Mouse (Mus musculus): ENCODE data around the gene Habp4. TPM values are rescaled to one million over a fixed set of nuclear protein-coding genes. Genes with fewer than 3 reads are reported as not detected.

Gene Habp4
- polyA plus RNA-seq, 1 experiment from 2014 or later: 37.2 TPM

- Histone ChIP-seq H3K9me3 (no peaks in the 10 kb centered on the region), H3K4me2 (replicated peaks) (peak within 1 kb of the TSS; percentile 86), H3K4me3 (peak within 1 kb of the TSS; percentile 89), H3K27me3 (no peaks in the 10 kb centered on the region), H3K36me3 (no peaks in the 10 kb centered on the region), H3K27ac (peak within 1 kb of the TSS; percentile 89), H3K4me1 (peaks cover 10% of the 10 kb centered on the region), H3K9ac (peak within 1 kb of the TSS; percentile 79)
- peak; percentile 95 for ATAC-seq (ENCODE audit: insufficient number of reproducible peaks, insufficient read depth, low FRiP score, low TSS enrichment)
- under 1% methylated on average over 55 of the region's 56 CpGs for WGBS
Measured at GRCm38 (mm10) chr13:64153083-64153682, 8.4 kb upstream of the Habp4 start, which contains the start of gene Zfp367. TSS of gene Zfp367 (minus strand) at chr13:64153202.

DNA sequence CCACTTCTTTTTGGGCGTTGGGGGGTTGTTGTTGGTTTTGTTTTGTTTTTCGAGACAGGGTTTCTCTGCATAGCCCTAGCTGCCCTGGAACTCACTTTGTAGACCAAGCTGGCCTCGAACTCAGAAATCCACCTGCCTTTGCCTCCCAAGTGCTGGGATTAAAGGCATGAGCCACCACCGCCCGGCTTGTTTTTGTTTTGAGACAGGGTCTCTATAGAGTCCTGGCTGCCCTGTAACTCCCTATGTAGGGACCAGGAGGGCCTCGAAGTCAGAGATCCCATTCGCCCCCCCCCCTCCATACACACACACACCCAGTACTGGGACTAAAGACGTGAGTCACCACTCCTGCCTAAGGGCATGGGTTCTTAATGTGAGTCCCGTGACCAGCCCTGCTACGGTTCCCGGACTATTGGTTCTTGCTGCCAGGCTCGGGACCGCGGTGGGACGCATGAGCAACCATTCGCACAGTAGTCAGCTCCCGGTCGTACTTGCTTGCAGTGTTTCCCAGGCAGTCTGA lies 7.8 kb upstream of the Habp4 start:
- H3K4me2 ChIP-seq (replicated peaks): peak overlapping the region; percentile 86
- H3K4me3 ChIP-seq: peak overlapping the region; percentile 89
- WGBS: 2% methylated on average over 18 of the region's 18 CpGs
- H3K9ac ChIP-seq: peak overlapping the region; percentile 39
- H3K9me3 ChIP-seq: no peaks in the 10 kb centered on the region
- H3K36me3 ChIP-seq: no peaks in the 10 kb centered on the region
- peak overlapping the region; percentile 36 for H3K27ac ChIP-seq
- peaks cover 10% of the 10 kb centered on the region for H3K4me1 ChIP-seq
- no peaks in the 10 kb centered on the region for H3K27me3 ChIP-seq
- peak; percentile 17 for ATAC-seq (ENCODE audit: insufficient number of reproducible peaks, insufficient read depth, low FRiP score, low TSS enrichment)

GRCm38 (mm10) chr13:64154651-64155050 lies 7.0 kb upstream of the Habp4 start:
- no peak overlapping the region for H3K4me2 ChIP-seq (replicated peaks)
- H3K27ac ChIP-seq: no peak overlapping the region
- no peak overlapping the region for H3K4me3 ChIP-seq
- H3K27me3 ChIP-seq: no peaks in the 10 kb centered on the region
- 51% methylated on average over 2 of the region's 2 CpGs for WGBS
- H3K36me3 ChIP-seq: no peaks in the 10 kb centered on the region
- no peaks in the 10 kb centered on the region for H3K9me3 ChIP-seq
- no peak for ATAC-seq (ENCODE audit: insufficient number of reproducible peaks, insufficient read depth, low FRiP score, low TSS enrichment)
- H3K9ac ChIP-seq: no peak overlapping the region
- H3K4me1 ChIP-seq: peaks cover 10% of the 10 kb centered on the region

DNA sequence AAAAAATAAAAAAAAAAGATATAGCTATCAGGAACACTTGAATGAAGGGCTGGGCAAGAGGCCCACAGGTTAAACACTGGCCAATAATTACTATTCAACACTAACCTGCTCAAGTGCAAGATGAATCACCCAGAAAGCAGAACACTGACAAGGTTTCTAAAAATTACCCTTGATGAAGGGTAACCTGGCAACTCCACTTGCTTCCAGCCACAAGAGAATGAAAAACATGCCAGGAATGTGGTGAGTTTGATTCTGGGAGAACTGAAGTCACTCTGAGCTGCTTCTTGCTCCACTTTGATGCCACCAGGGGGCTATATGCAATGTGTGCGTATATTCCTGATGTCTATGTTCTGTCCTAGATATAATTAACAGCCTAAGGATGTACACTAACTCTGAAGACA lies 6.5 kb upstream of the Habp4 start:
- no peak overlapping the region for H3K4me3 ChIP-seq
- no peaks in the 10 kb centered on the region for H3K36me3 ChIP-seq
- no peak overlapping the region for H3K9ac ChIP-seq
- no peak overlapping the region for H3K4me2 ChIP-seq (replicated peaks)
- H3K27me3 ChIP-seq: no peaks in the 10 kb centered on the region
- H3K27ac ChIP-seq: no peak overlapping the region
- peaks cover 10% of the 10 kb centered on the region for H3K4me1 ChIP-seq
- 18% methylated on average over 1 of the region's 1 CpGs for WGBS
- no peak for ATAC-seq (ENCODE audit: insufficient number of reproducible peaks, insufficient read depth, low FRiP score, low TSS enrichment)
- H3K9me3 ChIP-seq: no peaks in the 10 kb centered on the region

DNA sequence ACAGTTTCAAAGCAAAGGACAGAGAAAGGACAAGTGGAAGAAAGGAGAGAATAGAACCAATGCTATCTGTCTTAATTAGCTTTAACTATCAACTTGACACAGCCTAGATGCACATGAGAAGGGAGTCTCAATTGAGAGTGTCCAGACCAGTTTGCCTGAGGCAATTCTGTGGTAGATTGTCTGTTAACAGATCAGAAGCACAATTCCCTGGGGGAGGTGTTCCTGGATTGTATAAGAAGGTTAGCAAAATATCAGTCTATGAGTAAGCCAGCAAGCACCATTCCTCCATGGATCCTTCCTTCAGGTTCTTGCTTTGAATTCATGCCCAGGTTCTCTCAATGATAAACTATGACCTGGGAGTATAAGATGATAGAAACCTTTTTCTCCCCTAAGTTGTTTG lies 4.7 kb upstream of the Habp4 start:
- Histone ChIP-seq H3K27me3 (no peaks in the 10 kb centered on the region), H3K4me3 (no peak overlapping the region), H3K9ac (no peak overlapping the region), H3K27ac (no peak overlapping the region), H3K36me3 (no peaks in the 10 kb centered on the region), H3K9me3 (no peaks in the 10 kb centered on the region), H3K4me1 (no peaks in the 10 kb centered on the region; the same call in 1 of the 2 replicates), H3K4me2 (replicated peaks) (no peak overlapping the region)
- no peak for ATAC-seq (ENCODE audit: insufficient number of reproducible peaks, insufficient read depth, low FRiP score, low TSS enrichment)

DNA sequence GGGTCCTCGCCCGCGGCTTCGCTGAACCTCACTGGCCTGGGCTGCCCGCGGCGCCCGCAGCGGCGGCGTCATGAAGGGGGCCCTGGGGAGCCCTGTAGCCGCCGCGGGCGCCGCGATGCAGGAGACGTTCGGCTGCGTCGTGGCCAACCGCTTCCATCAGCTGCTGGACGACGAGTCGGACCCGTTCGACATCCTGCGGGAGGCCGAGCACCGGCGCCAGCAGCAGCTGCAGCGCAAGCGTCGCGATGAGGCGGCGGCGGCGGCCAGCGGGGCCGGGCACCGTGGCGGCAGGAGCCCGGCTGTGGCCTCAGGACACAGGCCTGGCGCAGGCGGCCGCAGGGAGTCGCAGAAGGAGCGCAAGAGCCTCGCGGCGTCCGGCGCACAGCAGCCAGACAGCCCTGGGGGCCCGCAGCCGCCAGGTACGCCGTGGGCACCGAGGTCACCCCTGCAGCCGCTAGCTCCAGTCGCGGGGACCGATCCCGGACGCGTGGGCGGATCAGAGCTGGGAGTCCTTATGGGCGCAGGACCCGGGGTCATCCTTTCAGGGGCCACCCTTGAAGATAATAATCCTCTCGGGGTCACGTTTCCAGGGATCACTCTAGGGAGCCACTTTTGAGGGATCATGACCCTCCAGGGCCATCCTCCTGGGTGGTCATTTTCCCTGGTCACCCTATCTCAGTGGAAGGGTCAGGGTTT lies 440 bp downstream of the Habp4 start:
- Histone ChIP-seq H3K9me3 (peaks cover 6% of the 10 kb centered on the region), H3K27me3 (no peaks in the 10 kb centered on the region), H3K4me1 (peaks cover 7% of the 10 kb centered on the region), H3K4me2 (replicated peaks) (peak overlapping the region; percentile 97), H3K36me3 (peaks cover 5% of the 10 kb centered on the region; the same call in 1 of the 2 replicates), H3K27ac (peak overlapping the region; percentile 72), H3K4me3 (peak overlapping the region; percentile 76), H3K9ac (peak overlapping the region; percentile 86)
- ATAC-seq (ENCODE audit: insufficient number of reproducible peaks, insufficient read depth, low FRiP score, low TSS enrichment): peak; percentile 42; the same call in 1 of the 2 replicates
- under 1% methylated on average over 71 of the region's 71 CpGs for WGBS

GRCm38 (mm10) chr13:64162626-64163025 lies 1.0 kb downstream of the Habp4 start:
- Histone ChIP-seq H3K36me3 (peaks cover 9% of the 10 kb centered on the region; the same call in 1 of the 2 replicates), H3K9ac (peak overlapping the region; percentile 86), H3K27ac (no peak overlapping the region), H3K4me2 (replicated peaks) (peak overlapping the region; percentile 97), H3K4me1 (peaks cover 7% of the 10 kb centered on the region), H3K27me3 (no peaks in the 10 kb centered on the region), H3K4me3 (peak overlapping the region; percentile 76), H3K9me3 (peaks cover 11% of the 10 kb centered on the region)
- WGBS: 0% methylated on average over 14 of the region's 14 CpGs
- no peak for ATAC-seq (ENCODE audit: insufficient number of reproducible peaks, insufficient read depth, low FRiP score, low TSS enrichment)

GRCm38 (mm10) chr13:64163147-64163715 lies 1.6 kb downstream of the Habp4 start:
- no peak overlapping the region for H3K27ac ChIP-seq
- peaks cover 7% of the 10 kb centered on the region for H3K4me1 ChIP-seq
- peaks cover 10% of the 10 kb centered on the region; the same call in 1 of the 2 replicates for H3K36me3 ChIP-seq
- no peak for ATAC-seq (ENCODE audit: insufficient number of reproducible peaks, insufficient read depth, low FRiP score, low TSS enrichment)
- H3K9me3 ChIP-seq: peaks cover 13% of the 10 kb centered on the region
- 26% methylated on average over 13 of the region's 13 CpGs for WGBS
- H3K4me2 ChIP-seq (replicated peaks): peak overlapping the region; percentile 97
- peak overlapping the region; percentile 86; the same call in 1 of the 2 replicates for H3K9ac ChIP-seq
- H3K4me3 ChIP-seq: peak overlapping the region; percentile 76
- H3K27me3 ChIP-seq: no peaks in the 10 kb centered on the region

GRCm38 (mm10) chr13:64169746-64170145 lies 8.1 kb downstream of the Habp4 start:
- no peak overlapping the region for H3K4me3 ChIP-seq
- WGBS: 97% methylated on average over 25 of the region's 25 CpGs
- H3K9ac ChIP-seq: no peak overlapping the region
- H3K27me3 ChIP-seq: no peaks in the 10 kb centered on the region
- H3K36me3 ChIP-seq: peaks cover 67% of the 10 kb centered on the region
- H3K4me2 ChIP-seq (replicated peaks): no peak overlapping the region
- peaks cover 63% of the 10 kb centered on the region for H3K9me3 ChIP-seq
- no peak overlapping the region for H3K27ac ChIP-seq
- ATAC-seq (ENCODE audit: insufficient number of reproducible peaks, insufficient read depth, low FRiP score, low TSS enrichment): no peak
- no peaks in the 10 kb centered on the region for H3K4me1 ChIP-seq

GRCm38 (mm10) chr13:64178000-64178399 lies 16.4 kb downstream of the Habp4 start:
- Histone ChIP-seq H3K4me2 (replicated peaks) (no peak overlapping the region), H3K27me3 (no peaks in the 10 kb centered on the region), H3K9me3 (peaks cover 3% of the 10 kb centered on the region; the same call in 1 of the 2 replicates), H3K4me3 (no peak overlapping the region), H3K4me1 (no peaks in the 10 kb centered on the region), H3K36me3 (peaks cover 39% of the 10 kb centered on the region), H3K9ac (no peak overlapping the region), H3K27ac (no peak overlapping the region)
- WGBS: 68% methylated on average over 7 of the region's 7 CpGs
- no peak for ATAC-seq (ENCODE audit: insufficient number of reproducible peaks, insufficient read depth, low FRiP score, low TSS enrichment)

- Histone ChIP-seq H3K27ac (no peak overlapping the region), H3K4me1 (no peaks in the 10 kb centered on the region), H3K27me3 (no peaks in the 10 kb centered on the region), H3K4me3 (no peak overlapping the region), H3K36me3 (peaks cover 32% of the 10 kb centered on the region), H3K9ac (no peak overlapping the region), H3K4me2 (replicated peaks) (no peak overlapping the region), H3K9me3 (no peaks in the 10 kb centered on the region)
- ATAC-seq (ENCODE audit: insufficient number of reproducible peaks, insufficient read depth, low FRiP score, low TSS enrichment): no peak
- WGBS: 71% methylated on average over 13 of the region's 13 CpGs
Measured at GRCm38 (mm10) chr13:64178746-64179652, 17.4 kb downstream of the Habp4 start.

Data from embryonic facial prominence, embryonic 12.5 days (tissue).